Mouse (Mus musculus): ENCODE results near the gene Elmo1. TPM values are rescaled to one million over a fixed set of nuclear protein-coding genes. Genes with fewer than 3 reads are reported as not detected.

Elmo1 gene
- polyA plus RNA-seq, 1 experiment from 2014 or later = 49.6 TPM

DNA sequence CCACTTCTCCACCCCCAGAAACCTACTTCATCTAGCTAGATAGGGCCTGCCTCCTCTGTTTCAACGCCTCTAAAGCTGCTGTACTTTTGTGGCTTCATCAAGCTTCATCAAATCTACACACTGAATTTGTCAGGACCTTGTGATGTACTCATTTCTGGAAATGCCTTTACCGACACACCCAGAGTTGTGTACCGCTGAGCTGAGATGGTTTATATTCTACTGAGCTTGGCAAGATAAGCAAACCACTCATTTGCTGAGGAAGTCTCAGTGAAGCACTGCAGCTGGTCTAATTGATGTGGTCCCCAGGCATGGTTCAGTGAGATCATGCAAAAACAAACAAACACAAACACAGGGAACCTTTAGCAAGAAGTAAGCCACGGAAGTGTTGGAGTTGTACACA, 281.9 kb downstream of the Elmo1 start:
- no peaks in the 10 kb centered on the region; the same call in none of the 2 replicates for H3K4me1 ChIP-seq (ENCODE audit: control insufficient read depth, insufficient read depth, low read depth, low read length)

DNA sequence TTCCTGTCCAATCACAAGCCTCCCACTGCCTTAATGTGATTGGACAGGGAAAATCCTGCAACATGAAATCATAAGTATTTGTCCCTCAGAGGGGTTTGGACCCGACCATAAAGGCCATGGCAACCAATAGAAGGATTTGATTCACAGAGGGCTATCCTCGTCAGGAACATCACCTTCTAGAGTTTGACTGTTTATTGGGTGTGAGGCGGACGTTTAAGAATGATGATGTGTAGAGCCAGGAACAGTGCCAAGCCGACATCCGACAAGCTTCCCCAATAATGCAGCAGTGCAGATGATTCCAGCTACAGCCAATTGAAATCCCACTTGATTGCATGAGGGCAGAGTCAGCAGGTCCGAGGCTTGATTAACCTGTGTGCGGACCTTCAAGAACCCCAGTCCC, 288.5 kb downstream of the Elmo1 start:
- Histone ChIP-seq H3K36me3 (ENCODE audit: control insufficient read depth, insufficient read depth, low read length) (no peaks in the 10 kb centered on the region), H3K4me3 (ENCODE audit: low read length) (no peak overlapping the region), H3K27ac (ENCODE audit: low read depth, low read length) (no peak overlapping the region), H3K27me3 (replicated peaks; ENCODE audit: control insufficient read depth, insufficient read depth, low read length) (no peaks in the 10 kb centered on the region), H3K4me1 (ENCODE audit: control insufficient read depth, insufficient read depth, low read depth, low read length) (no peaks in the 10 kb centered on the region), H3K9me3 (ENCODE audit: control insufficient read depth, low read length) (no peaks in the 10 kb centered on the region), H3K4me2 (ENCODE audit: low read length) (no peak overlapping the region), H3K9ac (ENCODE audit: low read depth, low read length) (no peak overlapping the region)
- WGBS = 88% methylated on average over 8 of the region's 8 CpGs
- no peak for ATAC-seq

More for the DNA sequence above, 281.9 kb downstream of the Elmo1 start:
- 67% methylated on average over 4 of the region's 4 CpGs for WGBS
- H3K27me3 ChIP-seq (replicated peaks; ENCODE audit: control insufficient read depth, insufficient read depth, low read length) = no peaks in the 10 kb centered on the region
- H3K27ac ChIP-seq (ENCODE audit: low read depth, low read length) = no peak overlapping the region
- no peaks in the 10 kb centered on the region for H3K36me3 ChIP-seq (ENCODE audit: control insufficient read depth, insufficient read depth, low read length)
- no peak overlapping the region for H3K4me2 ChIP-seq (ENCODE audit: low read length)
- no peak for ATAC-seq
- H3K9ac ChIP-seq (ENCODE audit: low read depth, low read length) = no peak overlapping the region
- no peak overlapping the region for H3K4me3 ChIP-seq (ENCODE audit: low read length)
- H3K9me3 ChIP-seq (ENCODE audit: control insufficient read depth, low read length) = no peaks in the 10 kb centered on the region

DNA sequence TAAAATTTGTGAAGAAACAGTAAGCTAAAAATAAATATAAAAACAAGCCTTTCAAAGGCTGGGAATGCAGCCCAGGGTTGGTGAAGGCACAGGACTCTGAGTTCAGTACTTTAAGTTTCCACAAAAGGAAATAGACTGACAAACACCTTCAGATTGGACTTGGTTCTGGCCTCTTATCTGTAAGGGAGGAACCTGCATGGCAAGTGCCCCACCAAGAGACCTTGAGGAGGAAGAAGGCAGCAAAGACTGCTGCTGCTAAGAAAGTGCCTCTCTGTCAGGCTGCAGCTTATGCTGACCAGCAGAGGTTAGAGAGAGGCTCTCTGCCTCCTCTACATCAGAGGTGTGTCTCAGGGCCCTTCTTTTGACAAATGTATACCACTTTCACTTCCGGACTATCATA, 293.5 kb downstream of the Elmo1 start:
- no peak overlapping the region for H3K27ac ChIP-seq (ENCODE audit: low read depth, low read length)
- H3K36me3 ChIP-seq (ENCODE audit: control insufficient read depth, insufficient read depth, low read length) = no peaks in the 10 kb centered on the region
- 97% methylated on average over 1 of the region's 1 CpGs for WGBS
- H3K9ac ChIP-seq (ENCODE audit: low read depth, low read length) = no peak overlapping the region
- no peaks in the 10 kb centered on the region for H3K4me1 ChIP-seq (ENCODE audit: control insufficient read depth, insufficient read depth, low read depth, low read length)
- no peak overlapping the region for H3K4me3 ChIP-seq (ENCODE audit: low read length)
- no peak for ATAC-seq
- no peaks in the 10 kb centered on the region for H3K9me3 ChIP-seq (ENCODE audit: control insufficient read depth, low read length)
- no peaks in the 10 kb centered on the region for H3K27me3 ChIP-seq (replicated peaks; ENCODE audit: control insufficient read depth, insufficient read depth, low read length)
- H3K4me2 ChIP-seq (ENCODE audit: low read length) = no peak overlapping the region

DNA sequence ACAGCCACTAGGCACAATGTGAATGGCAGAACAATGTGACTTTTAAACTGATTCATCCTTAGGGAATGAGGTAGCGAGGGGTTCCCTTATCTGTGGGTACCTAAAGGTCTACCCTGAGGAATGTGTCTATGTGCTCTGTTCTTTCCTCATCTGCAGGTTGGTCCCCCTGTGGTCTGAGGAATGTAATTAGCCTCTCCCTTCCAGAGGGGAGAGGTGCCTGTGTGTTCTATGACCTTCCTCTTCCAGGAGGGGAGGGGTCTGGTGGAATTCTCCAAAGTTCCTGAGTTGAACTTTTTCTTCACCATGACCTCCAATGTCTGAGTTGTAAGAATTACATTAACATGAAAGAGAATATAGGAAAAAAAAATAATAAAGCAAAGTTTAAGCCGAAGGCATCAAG, 294.4 kb downstream of the Elmo1 start:
- Histone ChIP-seq H3K9ac (ENCODE audit: low read depth, low read length) (no peak overlapping the region), H3K9me3 (ENCODE audit: control insufficient read depth, low read length) (no peaks in the 10 kb centered on the region), H3K4me1 (ENCODE audit: control insufficient read depth, insufficient read depth, low read depth, low read length) (no peaks in the 10 kb centered on the region), H3K36me3 (ENCODE audit: control insufficient read depth, insufficient read depth, low read length) (no peaks in the 10 kb centered on the region), H3K27ac (ENCODE audit: low read depth, low read length) (no peak overlapping the region), H3K27me3 (replicated peaks; ENCODE audit: control insufficient read depth, insufficient read depth, low read length) (no peaks in the 10 kb centered on the region), H3K4me3 (ENCODE audit: low read length) (no peak overlapping the region), H3K4me2 (ENCODE audit: low read length) (no peak overlapping the region)
- WGBS = 86% methylated on average over 2 of the region's 2 CpGs
- no peak for ATAC-seq

DNA sequence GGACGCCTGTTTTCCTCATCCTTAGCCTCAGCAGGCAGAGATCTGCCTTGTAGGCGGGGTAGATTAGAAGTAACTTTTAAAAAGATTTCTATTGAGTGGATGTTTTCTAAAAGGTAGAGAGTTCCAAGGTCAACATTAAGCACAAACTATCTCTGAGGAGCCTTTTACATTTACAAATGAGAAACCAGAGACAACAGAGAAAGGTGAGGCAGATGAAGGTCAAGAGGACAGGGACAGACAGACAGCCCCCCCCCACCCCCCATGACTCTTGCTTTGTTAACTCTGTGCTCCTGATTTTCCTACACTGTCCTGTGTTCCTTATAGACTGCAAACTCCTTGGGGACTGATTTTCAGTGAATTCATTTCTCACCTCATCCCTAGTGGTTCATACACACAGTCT, 295.0 kb downstream of the Elmo1 start:
- Histone ChIP-seq H3K9ac (ENCODE audit: low read depth, low read length) (no peak overlapping the region), H3K27me3 (replicated peaks; ENCODE audit: control insufficient read depth, insufficient read depth, low read length) (no peaks in the 10 kb centered on the region), H3K4me3 (ENCODE audit: low read length) (no peak overlapping the region), H3K9me3 (ENCODE audit: control insufficient read depth, low read length) (no peaks in the 10 kb centered on the region), H3K4me2 (ENCODE audit: low read length) (no peak overlapping the region), H3K4me1 (ENCODE audit: control insufficient read depth, insufficient read depth, low read depth, low read length) (no peaks in the 10 kb centered on the region), H3K27ac (ENCODE audit: low read depth, low read length) (no peak overlapping the region), H3K36me3 (ENCODE audit: control insufficient read depth, insufficient read depth, low read length) (no peaks in the 10 kb centered on the region)
- ATAC-seq = no peak
- WGBS = 79% methylated on average over 2 of the region's 2 CpGs

DNA sequence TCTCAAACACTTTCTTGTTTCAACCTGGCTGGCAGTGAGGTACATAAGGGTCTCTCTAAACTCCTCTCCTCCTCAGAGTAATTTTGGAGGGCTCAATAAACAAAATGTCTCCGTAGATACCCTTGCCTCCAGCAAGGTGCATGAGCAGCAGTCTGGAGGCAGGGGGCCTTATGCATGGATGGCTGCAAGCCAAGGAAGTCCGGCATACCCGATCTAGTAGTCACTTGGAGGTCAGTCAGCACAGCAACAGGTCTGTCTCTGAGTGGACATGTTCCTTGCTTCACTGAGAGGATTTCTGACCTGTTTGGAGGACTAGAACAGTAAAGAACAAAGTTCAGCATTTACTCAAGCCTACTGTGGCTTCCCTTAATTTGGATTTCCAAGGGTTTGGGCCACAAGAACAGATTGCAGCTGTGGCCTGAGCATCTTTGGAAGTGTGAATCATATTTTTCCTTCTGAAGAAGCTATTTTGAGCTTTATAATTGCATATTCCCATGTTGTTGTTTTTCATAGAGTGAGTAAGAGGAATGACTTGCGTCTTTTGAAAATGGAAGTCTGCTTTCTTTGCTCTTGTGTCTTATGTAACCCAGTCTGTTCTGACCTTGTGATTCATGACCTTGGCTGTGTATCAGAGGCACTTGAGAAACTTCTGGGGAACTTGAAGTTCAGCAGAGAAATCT, 296.2 kb downstream of the Elmo1 start:
- WGBS = 82% methylated on average over 4 of the region's 4 CpGs
- no peaks in the 10 kb centered on the region for H3K27me3 ChIP-seq (replicated peaks; ENCODE audit: control insufficient read depth, insufficient read depth, low read length)

DNA sequence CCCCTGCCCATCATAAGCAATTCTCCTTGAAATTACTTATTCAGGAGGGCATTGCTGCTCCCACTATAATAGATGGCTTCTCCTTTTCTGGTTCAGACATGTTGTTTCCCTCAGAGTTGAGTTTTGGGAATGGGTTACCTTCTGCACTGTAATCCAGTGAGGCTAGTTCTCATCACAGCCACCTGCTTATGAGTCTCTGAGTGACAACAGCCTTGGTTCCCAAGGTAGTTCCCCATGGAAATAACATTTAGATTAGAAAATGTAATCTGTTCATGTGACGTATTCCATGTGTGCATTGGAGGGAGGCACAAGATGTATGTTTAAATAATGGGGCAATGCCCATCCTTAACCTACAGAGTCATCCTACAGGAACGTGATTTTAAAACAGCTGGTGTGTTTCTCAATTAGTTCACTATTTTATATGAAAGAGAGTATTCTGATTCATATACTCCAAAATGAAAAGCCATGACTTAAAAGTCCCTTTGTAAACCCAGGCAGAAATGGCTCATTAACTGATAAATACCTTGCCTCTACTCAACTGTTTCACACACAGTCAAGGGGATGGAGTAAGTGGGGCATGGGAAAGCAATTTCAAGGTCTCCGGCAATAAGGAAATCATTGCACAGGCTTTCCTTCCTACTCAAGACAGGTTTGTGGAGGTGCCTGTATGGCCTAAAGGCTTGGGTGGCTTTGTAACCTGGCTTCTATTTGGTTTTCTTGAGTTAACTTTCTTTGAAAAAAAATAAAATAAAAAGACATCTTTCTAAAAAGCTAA, 302.6 kb downstream of the Elmo1 start:
- WGBS = 83% methylated on average over 3 of the region's 3 CpGs
- ATAC-seq = no peak

More for the DNA sequence above, 296.2 kb downstream of the Elmo1 start:
- H3K9me3 ChIP-seq (ENCODE audit: control insufficient read depth, low read length) = no peaks in the 10 kb centered on the region
- no peaks in the 10 kb centered on the region for H3K36me3 ChIP-seq (ENCODE audit: control insufficient read depth, insufficient read depth, low read length)
- no peak for ATAC-seq
- H3K27ac ChIP-seq (ENCODE audit: low read depth, low read length) = no peak overlapping the region
- H3K4me2 ChIP-seq (ENCODE audit: low read length) = no peak overlapping the region
- no peak overlapping the region for H3K4me3 ChIP-seq (ENCODE audit: low read length)
- no peak overlapping the region for H3K9ac ChIP-seq (ENCODE audit: low read depth, low read length)
- H3K4me1 ChIP-seq (ENCODE audit: control insufficient read depth, insufficient read depth, low read depth, low read length) = no peaks in the 10 kb centered on the region

DNA sequence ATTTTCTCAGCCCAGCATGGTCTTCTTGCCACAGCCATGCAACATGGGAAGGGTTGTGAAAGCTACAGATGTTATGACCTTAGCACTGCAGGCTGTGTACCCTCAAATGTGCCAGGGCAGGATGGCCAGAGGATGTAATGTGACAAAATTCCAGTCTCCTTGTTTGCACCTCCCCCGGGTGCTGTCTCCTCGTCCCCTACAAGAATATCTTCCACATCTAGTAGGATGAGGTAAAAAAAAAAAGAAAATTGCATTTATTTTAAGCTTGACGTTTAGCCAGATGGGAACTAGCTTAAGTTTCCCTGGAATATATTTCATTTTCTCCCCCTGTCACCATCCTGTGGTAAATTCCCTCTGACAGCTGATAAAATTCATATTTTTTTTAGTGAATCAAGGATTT, 307.3 kb downstream of the Elmo1 start:
- ATAC-seq = no peak
- H3K27ac ChIP-seq (ENCODE audit: low read depth, low read length) = no peak overlapping the region
- no peaks in the 10 kb centered on the region for H3K4me1 ChIP-seq (ENCODE audit: control insufficient read depth, insufficient read depth, low read depth, low read length)
- no peak overlapping the region for H3K4me2 ChIP-seq (ENCODE audit: low read length)
- 90% methylated on average over 3 of the region's 3 CpGs for WGBS
- no peak overlapping the region for H3K9ac ChIP-seq (ENCODE audit: low read depth, low read length)
- no peaks in the 10 kb centered on the region for H3K27me3 ChIP-seq (replicated peaks; ENCODE audit: control insufficient read depth, insufficient read depth, low read length)
- H3K4me3 ChIP-seq (ENCODE audit: low read length) = no peak overlapping the region
- no peaks in the 10 kb centered on the region for H3K9me3 ChIP-seq (ENCODE audit: control insufficient read depth, low read length)
- H3K36me3 ChIP-seq (ENCODE audit: control insufficient read depth, insufficient read depth, low read length) = no peaks in the 10 kb centered on the region

More for the DNA sequence above, 302.6 kb downstream of the Elmo1 start:
- Histone ChIP-seq H3K4me1 (ENCODE audit: control insufficient read depth, insufficient read depth, low read depth, low read length) (no peaks in the 10 kb centered on the region), H3K27ac (ENCODE audit: low read depth, low read length) (no peak overlapping the region), H3K9ac (ENCODE audit: low read depth, low read length) (no peak overlapping the region), H3K9me3 (ENCODE audit: control insufficient read depth, low read length) (no peaks in the 10 kb centered on the region), H3K4me3 (ENCODE audit: low read length) (no peak overlapping the region), H3K27me3 (replicated peaks; ENCODE audit: control insufficient read depth, insufficient read depth, low read length) (no peaks in the 10 kb centered on the region), H3K4me2 (ENCODE audit: low read length) (no peak overlapping the region), H3K36me3 (ENCODE audit: control insufficient read depth, insufficient read depth, low read length) (no peaks in the 10 kb centered on the region)

DNA sequence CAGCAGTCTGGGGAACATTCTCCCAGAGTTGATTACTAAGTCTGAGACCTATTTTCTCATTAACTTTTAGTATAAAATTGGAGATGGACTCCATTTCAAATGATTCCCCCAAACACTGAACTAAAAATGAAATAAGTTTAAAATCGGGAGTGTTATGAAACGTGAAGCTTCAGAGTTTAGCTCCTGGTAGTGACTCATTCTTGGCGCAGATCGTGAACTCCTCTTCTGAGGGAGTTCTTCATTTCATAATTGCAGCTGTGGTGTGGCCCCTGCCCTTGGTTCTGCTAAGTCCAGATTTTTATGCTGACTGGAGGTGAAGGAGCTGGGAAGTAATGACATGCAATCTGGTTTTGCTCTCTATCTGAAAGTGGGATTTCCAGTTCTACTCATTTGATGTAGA, 307.9 kb downstream of the Elmo1 start:
- no peaks in the 10 kb centered on the region for H3K4me1 ChIP-seq (ENCODE audit: control insufficient read depth, insufficient read depth, low read depth, low read length)
- H3K9ac ChIP-seq (ENCODE audit: low read depth, low read length) = no peak overlapping the region
- no peak overlapping the region for H3K27ac ChIP-seq (ENCODE audit: low read depth, low read length)
- no peak overlapping the region for H3K4me3 ChIP-seq (ENCODE audit: low read length)
- H3K4me2 ChIP-seq (ENCODE audit: low read length) = no peak overlapping the region
- H3K27me3 ChIP-seq (replicated peaks; ENCODE audit: control insufficient read depth, insufficient read depth, low read length) = no peaks in the 10 kb centered on the region
- 98% methylated on average over 4 of the region's 4 CpGs for WGBS
- ATAC-seq = no peak
- no peaks in the 10 kb centered on the region for H3K9me3 ChIP-seq (ENCODE audit: control insufficient read depth, low read length)
- H3K36me3 ChIP-seq (ENCODE audit: control insufficient read depth, insufficient read depth, low read length) = no peaks in the 10 kb centered on the region

All from hindbrain, embryonic 16.5 days (tissue).